In genomic region chr12:99570197-99570956, GRCm38 (mm10) we compare ENCODE assay signal across 9 mouse cellular contexts. TPM values are rescaled to one million over a fixed set of nuclear protein-coding genes. Genes with fewer than 3 reads are reported as not detected.
DNase-seq lines count a peak whose midpoint lies in the region; ATAC-seq and TF ChIP-seq lines count a peak whose summit lies in the region.
"Had no signal": no experiment of that assay in that cellular context is flagged by ENCODE, and none has a peak within 500 bp of the region (broad histone marks: within the 10 kb centered on the region; RNA-seq: fewer than 3 reads in every experiment).

No protein-coding gene starts in this region.

- no peak for TF ChIP-seq CTCF in kidney, adult 2 months (conservative IDR thresholded peaks at IDR 0.05; ENCODE audit: insufficient read depth, insufficient read length, low read depth, low read length)
- no peak for TF ChIP-seq CTCF in liver, postnatal 0 days (IDR thresholded peaks at IDR 0.05; ENCODE audit: low read depth)

- H3K27me3 ChIP-seq in kidney, adult 2 months (replicated peaks; ENCODE audit: control insufficient read depth, insufficient read depth, low read length) = no peaks in the 10 kb centered on the region
- H3K27me3 ChIP-seq in kidney, embryonic 14.5 days (ENCODE audit: control insufficient read depth, insufficient read depth, low read length) = no peaks in the 10 kb centered on the region
- no peaks in the 10 kb centered on the region for H3K27me3 ChIP-seq in liver, postnatal 0 days (ENCODE audit: insufficient read depth, low read length)

- no peak for TF ChIP-seq POLR2A in kidney, adult 2 months (IDR thresholded peaks at IDR 0.05; ENCODE audit: low read depth, low read length)

- H3K9me3 ChIP-seq in kidney, embryonic 14.5 days (ENCODE audit: control insufficient read depth, low read length) = 0 out of 2 replicates have a peak, but pooled peaks cover 3% of the 10 kb centered on the region
- no peaks in the 10 kb centered on the region for H3K9me3 ChIP-seq in liver, postnatal 0 days (ENCODE audit: low read length)

- peak; percentile 67 for DNase-seq in kidney, adult 2 months
- peak; percentile 82 for DNase-seq in cerebellum, adult 9-11 months
- DNase-seq in heart, adult 18-20 months = peak; percentile 75 to 81
- peak; percentile 52 to 62 for DNase-seq in kidney, postnatal 4 days
- peak; percentile 76 for DNase-seq in lung, postnatal 10 days
- peak; percentile 82 for DNase-seq in testis, postnatal 10 days (ENCODE audit: low spot score)
- DNase-seq in liver, postnatal 0 days = no peak

- no peak overlapping the region for H3K27ac ChIP-seq in kidney, adult 2 months (ENCODE audit: insufficient read depth, low read depth, low read length)
- no peak overlapping the region for H3K27ac ChIP-seq in kidney, embryonic 14.5 days (ENCODE audit: low read depth, low read length)
- no peak overlapping the region for H3K27ac ChIP-seq in liver, postnatal 0 days (ENCODE audit: low read depth)

- no peaks in the 10 kb centered on the region for H3K36me3 ChIP-seq in kidney, adult 2 months (ENCODE audit: control insufficient read depth, insufficient read depth, low read length)
- no peaks in the 10 kb centered on the region for H3K36me3 ChIP-seq in kidney, embryonic 14.5 days (ENCODE audit: control insufficient read depth, insufficient read depth, low read length)
- no peaks in the 10 kb centered on the region for H3K36me3 ChIP-seq in liver, postnatal 0 days (replicated peaks; ENCODE audit: insufficient read depth, low read length)

- ATAC-seq in kidney, embryonic 14.5 days (ENCODE audit: low FRiP score, low TSS enrichment) = no peak
- no peak for ATAC-seq in liver, postnatal 0 days

- no peak overlapping the region for H3K9ac ChIP-seq in kidney, embryonic 14.5 days (ENCODE audit: low read depth, low read length)
- H3K9ac ChIP-seq in liver, postnatal 0 days (replicated peaks) = no peak overlapping the region

- no peaks in the 10 kb centered on the region for H3K4me1 ChIP-seq in kidney, adult 2 months (ENCODE audit: control insufficient read depth, insufficient read depth, low read length)
- no peaks in the 10 kb centered on the region for H3K4me1 ChIP-seq in kidney, embryonic 14.5 days (ENCODE audit: control insufficient read depth, insufficient read depth, low read length)
- H3K4me1 ChIP-seq in liver, postnatal 0 days (ENCODE audit: insufficient read depth) = no peaks in the 10 kb centered on the region

- no peak for TF ChIP-seq EP300 in liver, postnatal 0 days (IDR thresholded peaks at IDR 0.05; ENCODE audit: low read depth)

- 68% methylated on average over 25 of the region's 25 CpGs for WGBS in kidney, adult 2 months
- 75% methylated on average over 25 of the region's 25 CpGs for WGBS in kidney, embryonic 14.5 days
- 84% methylated on average over 25 of the region's 25 CpGs for WGBS in liver, postnatal 0 days (ENCODE audit: insufficient replicate concordance)

- H3K4me3 ChIP-seq in kidney, adult 2 months (ENCODE audit: insufficient read depth, low read depth, low read length) = no peak overlapping the region
- no peak overlapping the region for H3K4me3 ChIP-seq in kidney, embryonic 14.5 days (ENCODE audit: low read length)
- no peak overlapping the region for H3K4me3 ChIP-seq in liver, postnatal 0 days (ENCODE audit: low read depth, low read length)
- H3K4me3 ChIP-seq: erythroblast, embryonic 14.5 days had no signal

- no peak overlapping the region for H3K4me2 ChIP-seq in kidney, embryonic 14.5 days (replicated peaks; ENCODE audit: low read depth, low read length)
- H3K4me2 ChIP-seq in liver, postnatal 0 days (ENCODE audit: low read depth, low read length) = no peak overlapping the region

RNA-seq across cellular contexts. Expression of gene Foxn3, which starts 7.0 kb away (rescaled TPM):
- polyA plus RNA-seq in kidney, adult 2 months (2012; rRNA removed) = 28.0 and 28.6 TPM in 2 replicates
- 70.2 and 81.3 TPM in 2 replicates for polyA plus RNA-seq in kidney, embryonic 14.5 days (2014; fragmentation: Nextera tagmentation; extraction: Ambion mirVana)
- 100 to 1,000 TPM in 1 of 2 experiments, 10 to 100 TPM in 1; 98.5 to 102 TPM for total RNA-seq in heart, adult 18-20 months (2021)
- 28.7 and 31.2 TPM in 2 replicates for polyA plus RNA-seq in liver, postnatal 0 days (2015; fragmentation: Nextera tagmentation; extraction: Ambion mirVana)
